Mouse (Mus musculus) adrenal gland, adult 8-10 months (tissue): ENCODE results near the gene Gm39653. TPM values are rescaled to one million over a fixed set of nuclear protein-coding genes. Genes with fewer than 3 reads are reported as not detected.
A peak's percentile ranks its signal among the peaks of the same experiment; 100 is the strongest.
"Not testable (repeated sequence)": the region's sequence is repeated elsewhere in the genome, so short reads cannot be mapped to it uniquely, and the experiment has no call there.

Source experiments
- DNase-seq: peaks from one replicate; pipeline ENCODE4 v3.0.0; 2022
- total RNA-seq, 4 experiments: library from RNA; stranded (reverse); gene quantifications; 2 replicates each; pipeline ENCODE4 v1.2.4; 2022

Gene Gm39653
- not detected for total RNA-seq

DNA sequence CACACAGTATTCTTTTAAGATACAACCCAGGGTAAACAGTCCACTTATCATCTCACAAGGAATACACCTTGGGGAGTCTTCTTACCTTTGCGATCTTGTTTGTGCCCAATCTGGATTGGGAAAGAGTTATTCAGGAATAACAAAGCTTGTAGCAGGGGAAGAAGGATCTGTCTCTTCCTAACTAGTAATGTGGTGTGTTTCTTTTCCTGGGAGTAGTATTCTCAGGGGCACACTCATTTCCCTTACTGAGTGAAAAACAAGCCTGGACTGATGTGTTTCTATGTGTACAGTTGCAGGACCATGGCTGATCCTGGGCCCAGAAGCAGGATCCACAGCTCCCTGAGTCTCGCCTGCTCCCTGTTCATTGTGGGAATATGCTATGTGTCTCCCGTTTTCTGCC, at the start of gene Gm39653:
Gene Gm39653, plus strand, starts transcription at position 301 of the 400 bp plus-strand sequence.
- DNase-seq = no peak

DNA sequence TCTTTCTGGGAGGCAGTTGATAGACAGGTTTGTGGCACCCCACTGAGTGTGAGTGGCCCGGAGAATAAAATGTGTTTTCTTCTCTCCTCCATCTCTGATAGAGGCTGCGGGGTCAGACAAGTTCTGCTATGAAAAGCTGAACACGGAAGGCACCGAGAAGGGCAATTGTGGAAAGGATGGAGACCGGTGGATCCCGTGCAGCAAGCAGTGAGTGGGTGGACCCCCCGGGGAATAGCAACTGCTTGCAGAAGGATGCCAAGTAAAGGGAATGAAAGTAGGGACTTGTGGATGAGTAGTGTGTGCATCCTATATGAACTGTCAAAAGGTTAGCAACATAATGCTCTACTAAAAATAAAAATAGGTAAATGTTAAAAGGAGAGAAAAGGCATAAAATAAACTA, 49.3 kb upstream of the Gm39653 start:
- no peak for DNase-seq

DNA sequence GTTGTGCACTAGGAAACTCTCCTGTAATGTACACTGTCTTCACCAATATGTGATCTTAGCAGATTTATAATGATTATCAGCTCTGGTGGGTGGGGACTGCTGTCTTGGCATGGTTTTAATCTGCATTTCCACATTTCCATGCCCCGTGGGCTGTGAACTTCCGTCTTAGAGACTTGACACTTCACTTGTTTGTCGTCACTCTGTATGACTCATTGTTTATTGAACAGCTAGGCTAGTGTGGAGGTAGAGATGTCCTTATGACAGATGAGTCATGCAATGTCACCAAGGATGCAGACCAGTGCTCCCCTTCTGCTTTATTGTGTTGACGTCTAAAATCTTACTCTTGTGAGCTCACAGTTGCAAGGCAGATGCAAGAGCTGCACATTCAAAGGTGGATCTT, 48.7 kb upstream of the Gm39653 start:
- DNase-seq = no peak

DNA sequence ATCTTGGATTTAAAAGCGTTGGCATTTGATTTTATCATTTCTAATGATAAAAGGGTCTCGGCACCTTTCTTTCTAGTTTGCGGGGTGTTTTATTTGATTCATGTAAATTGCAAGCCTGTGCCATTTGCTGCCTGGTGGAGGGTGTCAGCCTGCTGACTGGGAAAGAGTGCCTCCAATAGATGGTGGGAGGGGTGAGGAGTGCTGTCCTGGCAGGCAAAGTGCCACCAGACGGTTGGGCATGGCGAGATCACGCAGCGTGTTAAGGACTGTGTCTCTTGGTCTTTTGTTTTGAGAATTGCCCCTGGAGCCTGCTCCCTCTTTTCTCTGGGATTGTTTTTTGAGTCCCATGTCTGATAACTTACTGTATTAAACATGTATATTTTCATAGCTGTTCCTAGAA, 43.5 kb upstream of the Gm39653 start:
- DNase-seq = no peak

DNA sequence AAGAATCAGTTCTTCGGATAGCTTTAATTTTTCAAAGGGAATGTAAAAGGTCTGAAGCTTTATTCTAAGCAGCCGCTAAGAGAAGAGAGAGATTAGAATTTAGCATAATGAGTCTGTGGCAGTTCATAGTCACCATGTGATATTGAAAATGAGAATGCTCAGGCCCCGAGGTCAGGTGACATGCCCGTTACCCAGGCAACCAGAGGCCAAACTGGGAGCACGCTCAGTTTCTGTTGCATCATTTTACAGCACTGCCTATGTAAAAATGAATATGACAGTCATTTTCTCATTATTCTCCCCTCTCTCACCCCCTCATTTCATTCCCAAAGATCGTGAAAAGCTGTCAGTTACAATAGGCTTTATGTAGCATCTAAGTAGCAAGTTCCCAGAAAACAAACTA, 42.3 kb upstream of the Gm39653 start:
- no peak for DNase-seq

DNA sequence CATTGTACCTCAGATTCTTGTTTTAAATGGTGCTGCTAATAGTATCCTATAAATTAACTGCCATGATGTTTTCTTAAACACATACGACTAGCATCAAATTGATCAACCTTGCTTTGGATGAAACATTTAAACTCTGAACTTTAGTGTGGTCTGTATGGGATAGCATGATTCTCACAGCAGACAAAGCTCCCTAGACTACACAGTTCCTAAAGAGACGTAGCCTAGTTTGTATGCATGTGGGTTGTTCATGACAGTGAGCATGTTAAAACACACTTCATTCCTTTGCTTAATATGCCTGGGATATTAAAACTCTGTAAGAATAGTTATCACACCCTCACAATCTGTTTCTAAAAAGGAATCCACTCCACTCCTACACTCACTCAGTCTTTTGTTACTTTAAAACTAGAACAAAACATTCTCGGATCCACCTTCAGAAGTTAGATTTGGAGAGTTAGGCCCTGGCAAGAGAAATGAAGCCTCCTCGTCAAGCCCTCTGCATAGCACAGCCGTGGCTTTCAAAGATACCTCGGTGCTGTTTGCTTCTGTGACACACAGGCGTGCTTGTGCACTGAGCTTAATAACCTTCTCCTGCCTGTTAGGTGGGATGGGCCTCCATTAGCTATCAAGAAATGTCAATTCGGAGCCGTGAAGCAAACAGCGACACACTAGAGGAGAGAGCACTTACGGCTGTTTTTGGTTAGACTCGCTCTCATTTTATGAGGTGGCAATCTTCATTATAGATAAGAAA, 41.7 kb upstream of the Gm39653 start:
- no peak for DNase-seq

DNA sequence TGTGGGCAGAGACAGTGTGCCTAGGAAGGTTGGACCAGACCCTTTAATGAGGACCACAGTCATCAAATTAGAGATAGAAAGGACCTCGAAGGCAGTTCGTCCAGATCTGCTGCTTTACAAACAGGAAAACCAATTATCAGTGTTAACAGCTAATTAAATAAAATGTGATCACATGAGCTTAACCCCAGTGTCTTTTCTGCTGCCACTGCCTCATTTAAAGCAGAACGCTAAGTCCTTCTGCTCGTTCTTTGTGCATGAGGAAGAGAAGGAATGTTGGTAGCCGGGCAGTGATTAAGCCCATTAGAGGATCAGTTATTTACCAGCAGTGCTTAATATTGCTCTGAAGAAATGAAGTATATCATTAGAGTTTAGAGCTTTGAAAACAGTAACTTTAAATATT, 39.0 kb upstream of the Gm39653 start:
- DNase-seq = no peak

DNA sequence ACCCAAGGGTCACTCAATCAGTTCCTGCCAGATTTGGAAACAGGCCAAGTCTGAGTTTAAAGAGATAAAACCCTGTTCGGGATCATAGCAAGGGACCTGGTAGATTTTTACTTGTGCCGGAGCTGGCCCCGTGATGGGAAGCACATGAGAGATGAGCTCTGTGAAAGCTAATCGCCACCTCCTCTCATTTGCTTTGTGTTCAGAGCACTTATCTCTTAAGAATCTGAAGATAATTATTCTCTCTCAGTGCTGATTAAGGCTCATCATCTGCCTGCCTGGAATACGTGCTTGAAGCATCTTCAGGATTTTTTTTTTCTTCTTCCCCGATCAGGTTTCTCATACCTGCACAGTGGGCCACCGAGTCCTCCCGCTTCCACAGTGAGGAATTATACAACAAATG, 36.6 kb upstream of the Gm39653 start:
- no peak for DNase-seq

DNA sequence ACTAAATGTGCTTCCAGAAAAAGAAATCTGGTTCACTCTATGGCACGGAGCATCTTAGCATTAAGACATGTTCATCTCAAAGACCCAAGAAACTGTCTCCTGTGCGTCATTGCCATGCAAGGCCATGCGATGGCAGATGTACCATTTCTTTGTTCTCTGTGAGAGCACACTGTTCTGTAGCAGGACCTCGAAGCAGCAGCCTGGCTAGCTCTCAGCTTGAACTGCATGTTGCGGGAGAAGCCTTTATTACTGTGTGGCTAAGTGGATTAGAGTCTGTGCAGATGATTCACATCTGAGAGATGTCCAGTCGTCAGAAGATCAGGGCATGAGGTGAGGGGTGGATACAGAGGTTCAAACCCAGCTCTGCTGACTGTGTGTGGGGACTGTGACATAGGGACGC, 28.9 kb upstream of the Gm39653 start:
- DNase-seq = no peak

DNA sequence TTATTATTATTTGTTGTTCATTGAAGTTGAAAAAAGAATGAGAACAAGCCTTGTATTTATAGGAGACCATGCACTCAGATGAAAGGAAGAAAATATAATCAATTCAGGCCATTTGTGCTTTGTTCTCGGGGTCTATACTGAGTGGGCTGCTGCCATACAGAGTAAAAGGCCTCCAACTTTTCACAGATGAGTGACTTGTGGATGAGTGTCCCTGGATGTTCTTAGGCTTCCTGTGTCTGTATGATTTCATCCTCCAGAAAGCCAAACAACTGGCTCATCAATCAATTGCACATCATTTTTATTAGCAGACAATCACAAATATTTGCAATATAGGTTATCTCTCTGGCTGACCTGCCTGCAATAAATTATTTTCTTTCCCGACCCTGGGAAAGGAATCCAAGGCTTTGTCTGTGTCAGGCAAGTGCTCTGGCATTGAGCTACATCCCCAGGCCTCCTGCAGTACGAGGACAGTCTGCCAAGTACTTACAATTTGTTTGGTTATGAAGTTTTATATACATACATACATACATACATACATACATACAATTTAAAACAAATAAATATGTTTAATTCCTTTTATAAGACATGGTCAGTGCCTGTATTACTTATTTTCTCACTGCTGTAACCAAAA, 11.8 kb upstream of the Gm39653 start:
- DNase-seq = peak; percentile 11

DNA sequence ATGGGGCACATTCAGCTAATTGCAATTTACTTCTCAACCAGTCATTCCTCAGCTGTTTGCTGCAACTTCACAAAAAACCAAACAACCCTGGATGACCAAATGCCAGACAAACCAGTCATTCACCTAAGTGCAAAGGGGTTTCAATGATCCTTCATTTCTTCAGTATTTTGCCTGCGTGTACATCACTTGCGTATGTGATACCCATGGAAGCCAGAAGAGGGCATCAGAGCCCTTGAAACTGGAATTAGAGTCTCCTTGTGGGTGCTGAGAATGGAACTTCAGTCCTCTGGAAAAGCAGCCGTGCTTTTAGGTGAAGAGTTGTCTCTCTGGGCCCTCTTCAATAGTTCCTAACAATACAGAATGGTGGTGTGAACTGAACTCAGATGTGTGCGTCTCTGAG, 6.2 kb upstream of the Gm39653 start:
- DNase-seq = no peak

DNA sequence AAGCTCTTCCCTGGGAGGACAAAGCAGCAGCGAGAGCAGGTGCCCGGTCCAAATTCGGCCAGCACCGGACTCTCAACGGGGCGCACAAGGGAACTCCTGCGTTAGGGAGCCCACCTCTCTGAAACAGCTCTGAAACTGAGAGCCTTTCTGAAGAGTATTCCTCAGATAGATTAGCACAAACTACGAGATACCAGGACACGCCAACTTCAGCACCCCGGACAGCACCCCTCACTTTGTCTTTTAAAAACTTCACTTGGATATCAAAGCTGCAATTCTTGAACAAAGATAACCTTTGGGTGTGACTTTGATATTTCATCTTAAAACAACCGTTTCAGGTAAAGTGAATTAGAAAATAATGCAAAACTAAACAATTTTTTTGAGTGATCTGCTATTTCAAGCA, 1.2 kb upstream of the Gm39653 start:
- DNase-seq = peak; percentile 10

DNA sequence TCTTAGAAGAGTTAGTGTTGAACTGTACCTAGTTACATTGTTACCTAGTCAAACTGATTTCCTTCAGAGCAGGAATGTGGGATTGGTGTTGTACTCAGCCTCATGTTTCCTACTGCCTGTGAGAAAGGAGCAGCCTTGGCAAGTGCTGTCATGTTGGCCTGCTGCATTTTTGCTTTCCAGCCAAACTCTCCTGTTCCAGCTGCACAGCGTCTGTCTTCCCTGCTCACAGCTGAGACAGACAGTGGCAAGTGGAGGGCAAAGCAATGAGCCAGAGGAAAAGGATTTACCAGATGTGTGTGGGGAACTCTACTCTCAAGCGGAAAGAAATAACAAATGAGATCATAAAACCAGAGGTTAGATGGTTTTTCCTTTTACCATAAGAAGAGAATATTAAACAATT, 12.4 kb downstream of the Gm39653 start:
- no peak for DNase-seq

DNA sequence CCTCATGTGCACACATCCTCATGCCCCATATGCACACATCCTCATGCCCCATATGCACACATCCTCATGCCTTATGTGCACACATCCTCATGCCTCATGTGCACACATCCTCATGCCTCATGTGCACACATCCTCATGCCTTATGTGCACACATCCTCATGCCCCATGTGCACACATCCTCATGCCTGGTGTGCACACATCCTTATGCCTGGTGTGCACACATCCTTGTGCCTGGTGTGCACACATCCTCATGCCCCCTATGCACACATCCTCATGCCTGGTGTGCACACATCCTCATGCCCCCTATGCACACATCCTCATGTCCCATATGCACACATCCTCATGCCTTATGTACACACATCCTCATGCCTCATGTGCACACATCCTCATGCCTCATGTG, 14.6 kb downstream of the Gm39653 start:
- DNase-seq = not testable (repeated sequence)

DNA sequence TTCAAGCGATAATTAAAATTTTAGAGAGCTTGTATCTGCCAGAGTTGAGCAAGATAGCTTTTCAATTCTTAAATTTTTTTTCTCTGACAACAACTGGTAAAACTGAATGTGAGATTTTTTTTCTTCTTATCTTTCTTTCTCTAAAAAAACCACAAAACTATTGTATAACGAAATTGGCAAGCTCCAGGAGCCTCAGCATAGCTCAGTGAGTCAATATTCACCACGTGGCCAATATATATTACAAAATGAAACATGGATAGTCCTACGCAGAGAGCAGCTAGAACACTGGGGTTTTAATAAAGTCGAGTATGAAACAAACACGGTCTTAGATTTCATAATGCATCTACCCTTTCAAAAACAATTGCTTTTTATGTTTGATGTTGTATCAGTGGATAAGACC, 24.2 kb downstream of the Gm39653 start:
- no peak for DNase-seq

DNA sequence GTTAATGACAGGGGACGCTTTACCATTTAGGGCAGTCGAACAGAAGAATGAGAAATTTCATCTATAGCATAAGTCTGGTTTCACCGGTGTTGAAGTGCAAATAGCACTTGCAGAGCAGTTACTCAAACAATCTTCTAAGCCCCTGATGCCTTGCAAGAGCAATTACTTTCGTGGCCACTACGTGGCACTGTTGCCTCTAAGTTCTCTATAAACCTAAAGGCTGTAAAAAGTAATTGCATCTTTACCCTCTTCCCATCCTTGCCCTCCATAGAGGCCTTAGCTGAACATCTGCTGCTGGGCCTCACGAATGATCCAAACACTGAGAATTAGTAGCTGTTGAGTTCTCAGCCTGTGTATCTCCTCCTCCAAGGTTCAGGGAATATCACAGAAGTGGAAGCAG, 42.2 kb downstream of the Gm39653 start:
- peak; percentile 9 for DNase-seq

DNA sequence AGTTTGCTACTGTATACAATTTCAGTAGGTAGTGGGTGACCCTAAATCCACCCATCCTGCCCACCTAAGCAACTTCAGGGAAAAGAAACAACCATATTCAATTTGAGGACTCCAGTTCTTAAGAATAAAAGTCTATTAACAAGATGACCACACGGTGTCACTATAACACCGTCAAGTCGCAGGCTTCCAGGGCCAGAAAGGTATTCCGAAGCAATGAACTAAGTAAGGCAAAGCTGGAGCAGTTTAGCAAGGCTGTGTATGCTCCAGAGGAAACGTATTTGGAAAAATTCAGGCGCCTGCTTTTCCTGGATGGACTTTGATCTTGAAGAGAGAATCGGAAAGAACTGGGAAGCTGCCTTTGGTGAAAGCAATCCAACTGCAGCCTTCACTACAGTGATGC, 43.8 kb downstream of the Gm39653 start:
- peak; percentile 4 for DNase-seq

DNA sequence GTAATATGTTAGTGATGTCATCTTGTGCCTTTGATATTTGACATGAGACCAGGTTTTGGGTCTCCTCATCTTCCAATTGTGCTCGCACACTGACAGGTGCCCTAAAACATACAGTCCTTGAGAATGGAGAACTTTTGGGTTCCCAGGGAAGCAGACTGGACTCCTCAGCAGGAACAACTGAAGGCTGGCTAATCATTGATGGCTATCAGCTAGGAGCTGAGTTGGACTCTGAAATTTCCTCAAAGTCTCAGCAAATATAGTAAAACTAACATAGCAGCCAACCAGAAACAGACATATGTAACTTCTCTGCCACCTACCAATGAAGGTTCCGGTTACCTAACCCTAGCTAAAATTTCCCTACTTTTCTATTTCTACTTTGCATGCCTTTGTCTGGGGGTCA, 50.3 kb downstream of the Gm39653 start:
- DNase-seq = no peak

DNA sequence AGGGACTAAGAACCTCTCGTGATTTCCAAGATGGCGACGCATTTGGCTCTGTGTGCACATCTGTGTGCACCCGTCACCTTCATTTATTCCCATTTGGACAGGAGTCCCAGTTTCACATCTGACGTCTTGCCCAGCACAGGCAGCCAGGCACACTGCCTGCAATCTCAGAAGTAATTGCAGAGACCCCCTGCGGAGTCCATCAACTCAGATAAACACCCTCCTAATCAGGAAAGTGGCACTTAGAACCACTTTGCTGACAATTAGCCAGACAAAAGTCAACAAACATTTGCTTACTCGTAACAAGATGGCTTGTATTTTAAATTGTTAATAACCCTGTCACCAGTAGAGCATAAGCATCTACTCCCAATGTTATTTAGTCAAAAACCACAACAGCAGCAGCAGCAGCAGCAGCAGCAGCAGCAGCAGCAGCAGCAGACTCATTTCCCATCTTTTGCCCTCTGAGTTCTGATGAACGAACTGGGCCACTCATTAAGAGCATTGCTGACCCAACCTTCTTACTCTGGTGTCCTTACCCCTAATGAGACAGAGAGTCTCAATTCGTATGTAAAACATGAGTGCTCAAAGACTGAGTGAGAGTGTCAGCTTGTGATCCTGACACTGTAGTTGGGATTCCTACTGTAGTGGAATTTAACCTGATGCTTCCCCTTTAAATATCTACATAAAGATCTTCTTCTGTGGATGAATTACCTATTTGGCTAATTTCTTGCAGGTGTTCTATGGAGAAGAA, 51.6 kb downstream of the Gm39653 start:
- DNase-seq = no peak

DNA sequence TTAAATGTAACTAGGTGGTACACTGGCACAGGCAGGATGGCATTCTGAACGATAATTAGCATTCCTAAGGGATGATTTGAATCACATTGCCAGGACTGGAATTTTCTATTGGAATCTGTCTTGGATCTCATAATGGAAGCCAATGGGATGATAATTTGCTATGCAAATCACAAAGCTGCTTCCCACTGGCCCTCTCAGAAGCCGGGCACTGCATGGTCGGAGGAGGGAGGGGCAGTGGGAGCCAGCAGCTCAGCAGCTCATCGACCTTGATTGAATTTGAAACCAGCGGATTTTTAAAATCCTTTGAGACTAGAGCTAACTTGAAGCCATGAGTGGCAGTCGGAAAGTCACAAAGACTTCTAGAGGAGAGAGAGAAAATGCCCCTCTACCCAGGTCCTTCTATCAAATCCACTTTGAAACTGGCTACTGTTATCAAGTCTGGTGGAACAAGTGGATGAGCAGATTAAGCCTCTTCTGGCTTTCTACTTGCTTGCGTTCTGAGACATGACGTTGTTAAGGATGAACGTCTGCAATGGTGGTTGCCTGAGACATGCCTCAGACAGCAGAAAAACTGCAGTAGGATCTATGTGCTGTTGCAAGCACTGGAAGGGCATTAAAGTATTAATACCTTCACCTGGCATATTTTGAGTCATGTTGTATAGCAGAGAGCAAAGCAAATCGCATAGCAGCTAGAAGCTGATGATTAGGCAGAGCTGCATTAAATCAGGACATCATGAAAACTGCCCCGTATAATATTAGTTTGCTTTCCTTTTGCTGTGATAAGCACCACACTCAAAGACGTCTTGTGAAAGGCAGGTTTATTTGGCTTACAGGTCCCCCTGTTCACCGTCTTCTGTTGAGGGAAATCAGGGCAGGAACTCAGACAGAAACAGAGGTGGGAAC, 52.4 kb downstream of the Gm39653 start:
- DNase-seq = no peak

DNA sequence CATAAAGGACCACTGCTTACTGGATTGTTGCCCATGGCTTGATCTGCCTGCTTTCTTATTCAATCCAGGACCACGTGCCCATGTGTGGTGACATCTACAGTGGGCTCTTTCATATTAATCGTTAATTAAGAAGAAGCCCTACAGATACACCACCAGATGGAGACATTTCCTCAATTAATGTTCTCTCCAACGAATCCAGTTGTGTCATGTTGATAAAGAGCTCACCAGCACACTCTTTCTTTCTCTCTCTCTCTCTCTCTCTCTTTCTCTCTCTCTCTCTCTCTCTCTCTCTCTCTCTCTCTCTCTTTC, 53.0 kb downstream of the Gm39653 start:
- DNase-seq = no peak
